Mouse (Mus musculus): ENCODE measurements at regions not wholly inside any gene's neighbourhood (a gene's known extent, or its start where the extent isn't known, plus 50 kb on each side); places are given as distances from the start of the nearest gene placed in this dataset.
"Not testable (repeated sequence)": the region's sequence is repeated elsewhere in the genome, so short reads cannot be mapped to it uniquely, and the experiment has no call there.

DNA sequence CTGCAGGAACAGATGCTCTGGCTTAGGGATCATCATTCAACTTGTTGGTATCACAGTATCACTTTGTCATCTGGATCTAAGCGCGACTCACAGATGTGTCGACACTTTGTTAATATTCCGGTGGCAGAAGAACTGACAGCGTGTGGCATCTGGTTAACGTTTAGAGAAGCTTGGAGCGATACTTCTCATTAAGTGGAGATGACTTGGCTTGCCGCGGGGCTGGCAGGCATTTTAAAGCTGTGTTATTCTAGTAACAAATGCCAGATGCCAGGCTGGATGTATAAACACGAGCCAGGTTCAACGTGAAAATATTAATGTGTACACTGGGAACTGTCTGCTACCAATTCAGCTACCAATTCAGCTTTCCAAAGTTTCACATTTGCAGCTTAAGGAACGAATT is 430.3 kb upstream of the Dab2 start:
- no peak for DNase-seq (ENCODE audit: low spot score)

DNA sequence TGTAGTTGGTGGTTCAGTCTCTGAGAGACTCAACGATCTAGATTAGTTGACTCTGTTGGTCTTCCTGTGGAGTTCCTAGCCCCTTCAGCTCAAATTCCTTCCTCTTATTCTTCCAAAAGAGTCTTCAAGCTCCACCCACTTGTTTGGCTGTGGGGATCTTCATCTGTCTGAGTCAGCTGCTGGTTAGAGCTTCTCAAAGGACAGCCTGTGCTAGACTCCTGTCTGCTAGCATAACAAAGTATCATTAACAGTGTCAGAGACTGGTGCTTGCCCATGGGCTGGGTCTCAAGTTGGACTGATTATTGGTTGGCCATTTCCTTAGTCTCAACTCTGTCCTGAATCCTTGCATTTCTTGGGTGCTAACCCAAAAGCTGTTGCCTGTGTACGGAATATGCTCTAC is 429.7 kb upstream of the Dab2 start:
- DNase-seq (ENCODE audit: low spot score) = no peak

DNA sequence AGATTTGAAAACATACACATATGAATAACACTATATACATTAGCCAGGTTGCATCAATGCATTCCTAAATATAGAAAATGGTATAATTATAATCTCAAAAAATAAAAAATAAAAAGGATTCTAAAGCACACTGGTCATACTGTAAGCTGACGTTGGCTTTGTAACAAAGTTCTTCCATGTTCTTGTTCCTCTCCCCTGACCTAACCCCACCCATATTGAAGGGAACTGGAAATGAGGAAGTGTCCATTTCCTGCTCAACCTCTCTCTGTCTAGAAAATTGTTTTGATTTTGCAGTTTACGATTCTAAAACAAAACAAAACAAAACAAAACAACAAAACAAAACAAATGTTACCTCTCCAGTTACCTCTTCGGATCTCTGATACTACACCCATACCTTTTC is 427.5 kb upstream of the Dab2 start:
- no peak for DNase-seq (ENCODE audit: low spot score)

DNA sequence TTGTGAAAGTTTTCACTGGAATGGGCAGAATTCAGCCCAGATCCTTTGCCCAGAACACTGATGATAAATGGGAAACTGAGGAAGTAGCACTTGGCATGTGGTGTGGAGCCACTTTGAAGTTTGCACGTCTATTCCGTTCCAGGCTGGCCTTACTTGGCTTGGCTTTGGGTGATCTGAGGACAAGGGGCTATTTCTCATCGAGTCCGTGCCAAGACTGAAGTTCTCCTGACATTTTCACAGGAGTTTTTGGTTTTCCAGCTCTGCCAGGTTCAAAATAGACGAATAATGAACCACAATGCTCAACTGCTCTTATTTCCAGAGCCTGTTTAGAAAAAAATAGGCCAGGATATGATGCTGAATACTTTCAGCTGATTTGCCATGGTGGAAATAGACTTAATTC is 421.8 kb upstream of the Dab2 start:
- no peak for DNase-seq (ENCODE audit: low spot score)

DNA sequence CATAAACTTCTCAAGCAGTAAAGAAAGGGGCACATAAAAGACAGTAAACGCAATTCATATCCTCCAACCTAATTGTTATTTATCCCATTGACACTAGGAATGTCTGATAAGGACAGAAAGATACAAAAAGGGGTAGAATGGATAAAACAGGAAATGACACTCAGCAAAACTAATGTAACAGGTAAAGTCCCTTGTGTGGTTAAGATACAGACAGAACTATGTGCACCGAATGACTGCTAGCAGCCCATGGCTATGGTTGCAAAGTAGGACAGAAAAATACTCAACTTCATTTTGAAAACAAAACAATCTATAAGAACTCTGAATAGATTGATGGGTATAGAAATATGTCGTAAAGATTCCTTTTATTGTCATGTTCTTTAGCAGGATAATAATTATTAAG is 408.4 kb upstream of the Dab2 start:
- no peak for DNase-seq (ENCODE audit: low spot score)

DNA sequence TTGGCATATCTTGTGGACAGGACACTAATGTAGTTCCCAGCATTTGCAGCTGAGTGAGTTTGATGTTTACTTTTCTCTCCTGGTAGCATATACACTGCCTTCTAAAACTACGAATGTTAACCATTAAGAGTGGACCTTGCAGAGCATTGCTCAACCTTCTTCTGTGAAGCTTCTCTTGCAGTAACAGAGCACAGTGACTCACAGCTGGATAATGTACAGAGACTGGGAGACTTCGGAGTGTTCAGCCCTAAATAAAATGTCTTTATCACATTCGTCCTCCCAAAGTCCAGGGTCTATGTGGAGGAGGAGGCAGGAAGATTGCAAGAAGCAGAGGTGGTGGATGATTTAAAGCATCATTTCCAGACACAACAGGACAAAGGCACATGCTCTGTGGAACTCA is 407.6 kb upstream of the Dab2 start:
- no peak for DNase-seq (ENCODE audit: low spot score)

DNA sequence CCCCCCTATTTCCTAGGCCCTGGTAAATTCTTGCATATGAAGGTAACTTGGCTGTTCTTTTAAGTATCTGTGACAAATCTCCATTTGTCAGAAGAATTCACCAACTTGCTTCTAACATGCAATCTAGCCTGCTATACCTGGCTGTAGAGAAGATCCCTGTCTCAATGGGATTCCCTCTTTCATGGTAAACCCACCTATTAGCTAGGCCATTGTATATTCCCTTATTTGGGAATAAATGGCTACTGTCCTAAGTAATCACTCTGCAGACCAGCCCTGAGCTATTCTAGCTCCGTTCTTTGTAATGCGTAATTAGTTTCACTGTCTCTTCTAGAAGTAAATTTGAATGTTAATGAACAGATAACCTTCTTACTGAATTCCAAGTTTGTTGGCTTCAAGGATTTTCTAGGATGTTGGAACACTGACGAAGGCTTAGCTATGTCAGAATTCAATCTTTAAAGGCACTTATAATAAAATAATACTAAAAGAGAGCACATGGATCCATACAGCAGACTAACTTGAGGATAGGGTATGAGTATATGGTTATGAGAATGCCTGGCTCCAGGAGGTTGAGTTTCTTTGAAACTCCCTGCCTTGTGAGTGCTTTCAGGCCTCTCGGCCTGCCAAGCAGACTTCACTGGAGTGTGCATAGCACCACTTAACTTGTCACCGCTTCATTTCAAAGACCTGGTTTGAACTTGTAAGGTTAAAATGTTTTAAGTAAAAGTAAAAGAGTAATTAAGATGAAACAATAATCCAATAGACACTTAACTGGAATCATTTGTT is 403.7 kb upstream of the Dab2 start:
- DNase-seq (ENCODE audit: low spot score) = not testable (repeated sequence)

DNA sequence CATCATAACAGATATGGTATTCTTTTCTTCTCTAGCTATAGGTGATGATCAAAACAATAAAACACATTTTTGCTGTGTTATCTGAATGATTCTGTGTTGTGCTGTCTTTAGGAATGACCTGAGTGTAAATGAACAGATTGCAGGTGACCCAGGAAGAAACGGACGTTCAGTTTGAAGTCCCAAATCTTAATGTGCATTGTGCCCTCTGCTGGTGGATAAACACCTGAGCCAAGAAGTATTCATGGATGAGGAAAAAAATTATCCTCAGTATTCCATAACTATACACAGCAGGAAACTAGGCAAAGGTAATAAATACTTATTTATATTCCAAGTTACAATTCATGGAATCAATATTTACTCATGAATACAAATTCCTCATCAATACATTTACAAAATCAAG is 384.3 kb upstream of the Dab2 start:
- DNase-seq (ENCODE audit: low spot score) = no peak

DNA sequence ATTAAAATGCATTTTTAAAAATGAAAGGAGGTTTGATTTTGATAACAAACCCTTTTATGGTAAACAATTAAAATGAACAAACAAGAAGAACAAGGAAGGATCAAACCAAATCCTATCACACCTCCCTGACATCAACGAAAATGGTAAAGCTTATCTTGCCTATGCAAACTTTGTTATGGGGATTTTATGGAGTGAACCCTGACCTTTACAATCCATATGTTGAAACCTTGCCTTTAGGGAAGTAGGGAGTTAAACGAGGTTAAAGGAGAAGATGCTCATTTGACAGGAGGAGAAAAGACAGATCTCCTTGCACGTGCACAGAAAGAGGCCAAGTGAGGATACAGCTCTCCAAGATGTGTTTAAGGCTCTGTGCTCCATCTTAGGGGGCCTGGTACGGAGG is 379.5 kb upstream of the Dab2 start:
- DNase-seq (ENCODE audit: low spot score) = no peak

DNA sequence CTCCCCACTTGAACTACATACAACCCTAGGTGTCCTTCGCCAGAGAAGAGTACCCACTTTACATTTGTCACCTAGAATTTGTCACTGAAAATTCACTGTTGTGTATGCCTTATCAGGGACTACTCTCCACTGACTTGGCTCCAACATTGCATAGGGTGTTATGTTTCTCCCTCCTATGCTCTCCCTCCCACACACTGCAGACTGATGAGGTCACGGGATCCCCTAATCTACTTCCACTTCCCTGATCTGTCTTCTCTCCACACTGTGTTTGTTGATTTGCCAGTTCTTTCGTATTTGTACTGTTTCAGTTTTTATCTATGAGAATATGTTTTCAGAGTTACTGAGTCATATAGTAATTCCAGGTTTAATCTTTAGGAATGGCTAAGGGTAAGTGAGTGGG is 371.8 kb upstream of the Dab2 start:
- DNase-seq (ENCODE audit: low spot score) = no peak

DNA sequence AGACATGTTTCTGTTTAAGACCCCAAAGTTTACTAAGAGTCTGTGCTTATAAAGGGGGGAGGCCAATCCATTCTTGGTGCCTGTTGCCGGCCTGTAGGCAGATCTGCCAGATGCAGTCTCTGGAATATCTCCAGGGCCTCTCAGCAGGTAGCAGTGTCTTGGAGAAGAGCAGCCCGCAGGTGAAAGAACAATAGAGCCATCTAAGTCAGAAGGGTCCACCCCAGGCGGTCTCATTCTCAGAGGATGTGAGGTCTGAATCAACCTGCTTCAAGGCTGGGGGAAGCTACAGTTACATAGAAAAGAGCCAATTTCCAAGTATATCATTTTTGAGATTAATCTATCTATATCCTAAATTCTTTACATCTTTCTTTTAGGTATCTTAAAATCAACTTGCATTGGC is 366.0 kb upstream of the Dab2 start:
- DNase-seq (ENCODE audit: low spot score) = no peak

DNA sequence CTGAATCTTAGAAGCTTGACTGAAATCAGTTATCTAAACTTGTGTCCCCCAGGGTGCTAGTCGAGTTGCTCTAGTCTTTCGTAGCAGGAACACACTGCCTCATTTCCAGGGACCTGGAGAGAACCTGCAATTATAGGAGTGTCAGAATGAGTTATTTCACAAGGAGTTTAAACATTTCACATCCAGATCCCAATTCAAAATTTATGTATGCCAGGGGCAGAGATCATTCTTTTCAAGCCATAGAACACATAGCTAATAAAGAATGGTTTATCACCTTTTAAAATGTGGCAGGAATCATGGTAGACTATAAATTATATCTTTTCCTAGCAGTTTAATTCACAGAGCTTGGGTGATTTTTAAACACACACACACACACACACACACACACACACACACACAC is 358.6 kb upstream of the Dab2 start:
- no peak for DNase-seq (ENCODE audit: low spot score)

DNA sequence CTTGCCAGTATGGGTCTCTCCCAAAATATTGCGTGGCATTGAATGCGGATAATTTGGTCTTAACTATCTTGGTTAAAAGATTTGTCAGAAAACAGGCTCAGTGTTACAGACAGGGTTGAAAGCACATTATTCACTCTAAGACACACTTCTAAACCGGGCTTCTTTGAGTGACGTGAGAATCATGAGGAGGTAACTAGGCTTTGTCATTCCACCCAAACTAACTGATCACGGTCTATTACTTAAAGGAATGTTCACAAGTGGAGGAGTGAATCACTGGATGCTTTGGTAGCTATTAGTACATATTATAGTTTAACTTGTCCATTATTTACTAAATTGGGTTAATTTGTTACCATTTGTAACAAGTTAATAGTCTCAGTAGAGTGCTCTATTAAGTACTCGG is 352.9 kb upstream of the Dab2 start:
- DNase-seq (ENCODE audit: low spot score) = no peak

DNA sequence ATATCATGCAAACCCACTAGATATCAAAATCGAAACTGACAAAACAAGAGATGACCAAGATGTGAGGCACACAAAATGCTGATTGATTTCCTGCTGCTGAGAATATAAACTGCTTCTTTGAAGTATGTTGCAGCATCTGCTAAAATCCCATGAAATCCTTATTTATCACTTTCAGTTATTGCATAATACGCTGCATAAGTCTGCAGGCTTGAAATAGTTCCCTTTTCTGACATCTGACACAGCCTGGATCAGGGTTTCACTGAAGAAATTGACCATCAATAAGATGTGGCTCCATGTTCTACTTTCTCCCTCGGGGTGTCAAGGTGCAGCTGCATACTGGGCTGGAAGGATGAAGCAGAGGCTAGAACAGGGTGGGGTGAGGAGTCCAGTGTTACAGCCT is 348.7 kb upstream of the Dab2 start:
- no peak for DNase-seq (ENCODE audit: low spot score)

DNA sequence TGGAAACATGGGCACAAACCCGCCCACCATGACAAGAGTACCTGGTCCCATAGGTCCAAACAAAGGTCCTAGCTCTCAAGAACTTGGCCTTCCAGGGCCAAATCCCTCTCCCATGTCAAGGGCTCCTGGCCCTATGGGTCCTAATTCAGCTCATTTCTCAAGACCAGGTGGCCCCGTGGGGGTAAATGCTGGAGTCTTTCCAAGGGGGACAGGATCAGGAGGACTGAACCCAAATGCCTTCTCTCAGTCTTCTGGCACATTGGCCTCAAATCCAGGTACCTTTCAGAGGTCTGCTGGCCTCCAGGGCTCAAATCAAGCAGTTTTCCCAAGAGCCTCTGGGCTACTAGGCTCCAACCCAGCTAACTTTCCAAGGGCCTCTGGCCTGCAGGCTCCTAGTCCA is 347.9 kb upstream of the Dab2 start:
- not testable (repeated sequence) for DNase-seq (ENCODE audit: low spot score)

DNA sequence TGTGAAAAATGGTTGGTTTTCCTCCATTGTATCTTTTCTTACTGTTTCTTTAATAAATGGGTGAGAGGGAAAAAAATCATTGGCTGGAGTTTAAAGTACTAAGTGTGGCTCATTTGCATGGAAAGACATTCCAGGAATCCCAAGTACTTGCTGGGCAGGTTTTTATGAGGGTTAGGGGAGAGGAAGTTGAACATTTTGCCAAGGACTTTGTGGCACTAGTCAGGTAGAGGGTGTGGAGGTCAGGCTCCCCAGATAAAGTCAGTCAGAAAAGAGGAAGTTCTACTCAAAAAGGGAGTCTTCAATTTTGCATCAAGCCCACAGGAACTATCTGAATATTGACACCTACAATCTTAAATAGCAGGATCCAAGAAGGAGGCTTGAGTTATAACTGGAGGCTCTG is 346.5 kb upstream of the Dab2 start:
- DNase-seq (ENCODE audit: low spot score) = no peak

DNA sequence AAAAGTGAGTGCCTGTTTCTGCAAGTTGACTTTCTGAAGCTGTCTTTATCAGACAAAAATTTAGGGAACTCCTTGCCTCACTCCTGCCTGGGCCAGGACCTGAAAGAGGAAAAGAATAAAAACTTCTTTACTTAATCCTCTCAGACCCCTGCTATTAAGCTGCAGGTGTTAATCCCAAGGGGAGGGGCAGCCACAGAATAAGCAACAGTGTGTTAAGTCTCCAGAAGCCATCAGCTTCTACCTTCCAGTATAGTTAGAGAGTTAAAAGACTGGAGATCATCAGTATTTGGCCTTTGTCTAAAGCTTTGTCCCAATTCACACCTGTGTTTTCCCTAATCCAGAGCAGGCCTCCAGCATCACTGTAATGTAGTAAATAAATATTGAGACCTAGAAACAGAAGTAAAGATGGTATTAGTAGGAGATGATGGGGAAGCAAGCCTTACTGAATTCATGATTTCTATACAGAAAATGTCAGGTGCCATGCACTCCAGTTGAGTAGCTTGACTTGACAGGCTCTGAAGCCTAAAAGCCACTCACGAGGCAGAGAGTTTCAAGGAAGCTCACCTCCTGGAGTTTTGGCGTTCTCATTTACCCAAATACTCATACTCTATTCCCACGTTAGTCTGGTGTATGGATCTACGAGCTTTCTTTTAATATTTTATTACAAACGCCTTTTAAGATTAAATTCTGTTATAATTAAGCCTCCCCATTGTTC is 308.1 kb upstream of the Dab2 start:
- DNase-seq (ENCODE audit: low spot score) = no peak

DNA sequence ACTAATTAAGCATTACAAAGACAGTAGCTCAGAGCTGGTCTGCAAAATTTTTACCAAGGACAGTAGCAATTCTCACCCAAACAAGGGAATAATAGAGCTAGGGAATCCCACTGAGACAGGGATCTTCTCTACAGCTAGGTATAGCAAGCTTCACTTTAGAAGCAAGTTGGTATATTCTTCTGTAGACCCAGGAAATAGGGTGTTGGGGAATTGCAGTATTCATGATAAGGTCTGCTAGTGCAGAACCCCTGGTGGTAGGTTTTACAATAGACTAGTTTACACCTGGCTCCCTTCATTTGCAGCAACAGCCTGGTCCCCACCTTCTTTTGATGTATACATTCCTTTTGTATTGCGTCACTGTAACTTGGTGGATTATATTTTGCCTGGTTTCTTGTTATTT is 307.4 kb upstream of the Dab2 start:
- not testable (repeated sequence) for DNase-seq (ENCODE audit: low spot score)

DNA sequence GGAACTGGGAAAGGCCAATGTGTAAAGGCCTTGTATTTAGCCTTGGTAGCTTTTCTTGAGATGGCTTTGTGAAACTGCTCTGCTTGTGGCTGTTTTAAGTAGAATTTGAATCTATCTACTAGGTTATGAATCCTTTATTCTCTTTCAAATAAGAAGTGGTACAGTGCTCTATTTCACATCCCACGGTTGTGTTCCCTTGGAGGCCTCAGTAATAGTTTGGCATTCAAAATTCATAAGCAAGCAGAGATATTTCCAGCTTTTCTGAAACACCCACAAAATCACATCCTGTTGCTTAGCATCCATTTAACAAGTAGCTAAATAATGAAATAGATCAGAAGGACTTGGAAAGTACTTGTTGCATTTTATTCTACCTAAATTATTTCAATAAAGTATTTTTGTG is 298.8 kb upstream of the Dab2 start:
- no peak for DNase-seq (ENCODE audit: low spot score)

DNA sequence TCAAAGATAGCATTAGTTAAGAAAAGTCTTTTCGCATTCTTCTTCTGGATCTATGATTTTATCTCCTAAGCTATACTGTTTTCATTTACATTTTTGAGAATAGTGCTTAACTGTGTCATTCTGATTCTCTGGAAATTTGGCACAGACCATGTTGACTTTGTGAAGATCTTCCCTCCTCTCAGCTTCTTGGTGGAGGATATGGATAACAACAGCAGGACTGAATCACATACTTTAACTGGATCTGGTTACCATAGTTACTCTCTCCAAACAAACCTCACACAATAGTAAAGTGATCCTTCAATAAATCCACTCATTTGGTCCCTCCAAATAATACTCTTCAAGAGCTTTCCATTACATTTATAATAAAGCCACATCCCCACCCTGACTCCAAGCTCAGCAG is 298.2 kb upstream of the Dab2 start:
- no peak for DNase-seq (ENCODE audit: low spot score)

DNA sequence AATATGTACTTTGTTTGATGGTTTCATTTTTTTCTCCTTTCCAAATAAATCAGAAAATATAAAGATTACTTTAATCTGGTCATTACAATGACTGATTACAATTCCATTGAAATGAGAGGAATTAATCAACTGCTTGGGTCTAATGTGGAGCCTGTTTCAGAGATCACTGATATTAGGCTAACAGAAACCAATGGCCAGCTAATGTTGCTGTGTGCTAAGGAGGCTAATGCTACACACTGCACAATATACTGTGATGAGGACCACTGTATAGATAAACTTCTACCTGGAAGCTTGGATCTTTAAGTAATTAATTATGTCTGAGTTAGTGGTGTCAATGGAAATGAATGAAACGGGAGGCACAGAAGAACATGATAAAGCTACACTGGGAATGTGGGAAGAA is 284.6 kb upstream of the Dab2 start:
- no peak for DNase-seq (ENCODE audit: low spot score)

DNA sequence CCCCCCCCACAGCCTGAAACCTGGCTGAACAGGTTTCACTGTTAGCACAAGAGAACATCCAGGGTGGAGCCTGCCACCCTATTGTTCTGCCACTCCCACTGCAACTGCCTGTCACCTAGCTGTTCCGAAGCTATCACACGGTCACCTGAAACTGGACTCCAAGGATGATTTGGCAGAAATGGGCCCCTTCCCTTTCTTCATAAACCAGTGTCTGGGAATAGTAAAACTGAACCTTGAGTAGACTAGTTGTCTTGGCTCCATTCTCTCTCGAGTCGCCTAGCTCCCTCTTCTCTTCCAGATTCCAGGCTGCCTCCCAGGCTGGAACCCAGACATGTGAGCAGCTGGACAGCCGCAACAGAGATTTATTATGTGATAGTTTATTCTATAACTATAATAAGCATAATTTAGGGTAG is 282.9 kb upstream of the Dab2 start:
- DNase-seq (ENCODE audit: low spot score) = no peak

DNA sequence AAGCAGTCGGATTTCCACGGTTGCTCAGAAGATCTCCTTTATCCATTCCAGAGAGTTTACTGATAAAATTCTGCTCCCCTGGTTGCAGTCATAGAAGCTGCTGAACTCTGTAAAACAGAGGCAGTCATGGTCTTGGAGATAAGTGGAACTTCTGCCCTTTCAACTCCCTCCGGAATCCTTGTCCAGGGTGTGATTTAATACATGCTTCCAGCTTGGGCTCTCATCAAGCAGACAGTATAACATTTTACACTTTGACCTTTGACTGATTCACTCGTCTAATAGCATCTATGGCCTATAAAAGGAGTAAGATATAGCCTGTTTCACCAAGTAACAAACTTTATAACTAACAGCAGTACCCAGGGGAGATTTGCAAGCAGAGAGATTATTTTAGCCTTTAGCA is 274.0 kb upstream of the Dab2 start:
- no peak for DNase-seq (ENCODE audit: low spot score)

DNA sequence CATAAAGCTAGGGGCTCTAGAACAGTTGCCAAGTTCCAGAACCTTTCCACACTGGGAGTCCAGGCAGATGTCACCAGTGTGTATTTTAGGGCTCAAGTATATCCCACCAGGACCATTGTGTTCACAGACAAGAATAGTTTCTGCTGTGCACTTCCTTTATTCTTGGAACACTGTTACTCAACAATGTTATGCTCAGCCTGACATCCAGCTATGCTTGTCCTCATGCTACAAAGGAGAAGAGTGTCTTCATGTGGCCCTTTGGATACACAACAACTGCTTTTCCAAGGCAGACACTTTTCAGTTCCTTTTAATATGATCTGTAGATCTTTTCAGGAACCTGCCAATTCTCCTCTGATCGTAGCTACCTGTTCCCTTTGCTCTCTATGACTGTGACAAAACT is 270.4 kb upstream of the Dab2 start:
- no peak for DNase-seq (ENCODE audit: low spot score)
